Mouse (Mus musculus) kidney, adult 2 months (tissue): ENCODE measurements around the gene Exoc7.

Source experiments
- CTCF ChIP-seq: fragments of 200-500 bp; conservative IDR thresholded peaks from 2 replicates; pipeline ENCODE4 v1.5.1; 2011; ENCODE audit warnings: low read depth, mild to moderate bottlenecking, control low read depth, low read length, moderate library complexity, mixed read lengths; ENCODE audit not compliant: insufficient read depth, insufficient read length
- POLR2A ChIP-seq: fragments of 200-500 bp; IDR thresholded peaks from one replicate; pipeline ENCODE4 v1.6.1; 2011; ENCODE audit warnings: low read depth, low read length, control low read depth

DNA sequence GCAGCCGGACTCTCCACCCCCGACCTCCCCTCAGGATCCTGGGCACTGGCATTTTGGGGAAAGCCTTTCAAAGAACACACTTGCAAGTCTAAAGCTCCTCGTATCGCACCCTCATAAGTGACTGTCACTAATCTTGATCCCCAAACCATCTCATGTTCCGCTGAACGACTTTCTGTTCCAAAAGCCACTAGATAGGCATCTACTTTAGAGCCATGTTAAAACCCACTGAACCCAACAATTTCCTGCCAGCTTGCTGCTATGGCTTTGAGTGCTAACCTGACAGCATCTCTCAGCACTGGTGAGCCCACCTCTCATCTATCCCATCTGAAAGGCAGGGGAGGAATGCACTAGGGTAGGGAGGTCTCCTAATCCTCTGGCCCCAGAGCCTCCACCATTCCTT, 30.5 kb upstream of the Exoc7 start:
- no peak for TF ChIP-seq CTCF
- no peak for TF ChIP-seq POLR2A
